In the genomic region with DNA sequence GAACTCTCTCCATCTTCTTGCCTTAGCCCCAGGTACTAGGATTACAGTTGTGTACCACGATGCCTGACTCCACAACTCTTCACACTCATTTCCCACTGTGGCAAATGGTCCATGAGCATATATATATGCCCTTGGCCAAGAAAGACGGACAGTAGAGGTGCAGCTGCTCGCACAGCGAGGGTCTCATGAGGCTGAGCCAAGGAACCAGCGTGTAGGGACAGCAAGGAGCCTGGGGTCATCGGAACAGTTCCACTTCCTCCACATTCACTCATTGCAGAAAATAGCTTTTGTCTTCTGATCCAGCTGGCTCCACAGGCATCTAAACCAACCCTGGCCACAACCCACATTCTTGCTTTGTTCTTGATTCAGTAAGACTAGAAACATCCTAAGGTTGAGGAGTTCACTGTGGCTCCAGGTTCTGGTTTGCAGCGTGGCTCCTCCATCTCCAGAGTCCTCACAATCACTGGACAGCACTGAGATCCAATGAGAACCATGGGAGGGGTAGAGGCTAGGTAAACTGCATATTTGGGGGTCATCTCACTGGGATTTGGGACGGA, we compare ENCODE assay signal across 17 mouse cellular contexts.
"Had no signal": no experiment of that assay in that cellular context is flagged by ENCODE, and none has a peak within 500 bp of the region (broad histone marks: within the 10 kb centered on the region; RNA-seq: fewer than 3 reads in every experiment).

No protein-coding gene starts in this region.

- ATAC-seq: lung, postnatal 0 days; midbrain, embryonic 16.5 days had no signal

- H3K27me3 ChIP-seq: lung, embryonic 15.5 days; midbrain, embryonic 12.5 days; neural tube, embryonic 12.5 days; stomach, embryonic 15.5 days had no signal

- H3K9me3 ChIP-seq: lung, embryonic 15.5 days; midbrain, embryonic 12.5 days; neural tube, embryonic 12.5 days; stomach, embryonic 15.5 days had no signal

- H3K9ac ChIP-seq: lung, embryonic 15.5 days; midbrain, embryonic 12.5 days; neural tube, embryonic 12.5 days; stomach, embryonic 15.5 days had no signal

- H3K4me1 ChIP-seq: lung, embryonic 15.5 days; midbrain, embryonic 12.5 days; neural tube, embryonic 12.5 days; stomach, embryonic 15.5 days had no signal

- DNase-seq: lung, adult 2 months; lung, postnatal 14 days; lung, postnatal 36 days; midbrain, embryonic 14.5 days; right cerebral cortex, postnatal 14 days; thymus, adult 2 months; thymus, postnatal 25 days; thymus, postnatal 4 days had no signal

- H3K36me3 ChIP-seq: lung, embryonic 15.5 days; midbrain, embryonic 12.5 days; neural tube, embryonic 12.5 days; stomach, embryonic 15.5 days had no signal

- H3K4me2 ChIP-seq: lung, embryonic 15.5 days; midbrain, embryonic 12.5 days; neural tube, embryonic 12.5 days; stomach, embryonic 15.5 days had no signal

- H3K27ac ChIP-seq: lung, embryonic 15.5 days; macrophage; midbrain, embryonic 12.5 days; neural tube, embryonic 12.5 days; stomach, embryonic 15.5 days; stomach, postnatal 0 days had no signal

- H3K4me3 ChIP-seq: lung, embryonic 15.5 days; megakaryocyte, embryonic 14.5 days; midbrain, embryonic 12.5 days; neural tube, embryonic 12.5 days; stomach, embryonic 15.5 days had no signal
